Mouse (Mus musculus): Measurements from ENCODE around the gene Runx1.

DNA sequence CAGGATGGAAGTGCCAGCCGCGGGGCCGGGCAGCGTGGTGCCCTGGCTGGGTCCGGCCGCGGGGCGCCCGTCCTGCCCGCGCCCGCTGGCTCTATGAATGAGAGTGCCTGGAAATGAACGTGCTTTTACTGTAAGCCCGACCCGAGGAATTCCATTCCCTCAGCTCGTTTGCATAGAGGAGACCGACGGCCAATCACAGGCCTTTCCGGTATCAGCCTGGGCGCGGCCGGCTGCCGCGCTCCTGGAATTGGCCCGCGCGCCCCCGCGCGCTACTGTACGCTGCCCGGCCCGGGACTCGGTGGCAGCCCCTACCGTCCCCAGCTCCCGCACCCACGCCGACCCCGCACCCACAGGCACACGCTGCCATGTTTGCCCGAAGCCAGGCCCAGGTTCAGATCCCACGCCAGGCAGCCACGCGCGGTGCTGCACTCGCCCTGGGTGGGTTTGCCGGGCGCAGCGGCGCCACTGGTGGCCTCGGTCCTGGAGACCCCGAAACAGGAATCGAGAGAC lies 128.7 kb downstream of the Runx1 start:
- TF ChIP-seq CTCF (IDR thresholded peaks at IDR 0.05; ENCODE audit: low read depth) (no peak), EP300 (optimal IDR thresholded peaks at IDR 0.05) (no peak)

Data from stomach, postnatal 0 days (tissue).